Mouse (Mus musculus): ENCODE results near the gene Vmn1r171. TPM values are rescaled to one million over a fixed set of nuclear protein-coding genes. Genes with fewer than 3 reads are reported as not detected.

Gene Vmn1r171
- not detected for polyA plus RNA-seq (2015; fragmentation: Illumina TruSeq; extraction: RNeasy Lipid Tissue Mini Kit (QIAGEN cat#74804); ENCODE audit: insufficient read depth, low replicate concordance)

DNA sequence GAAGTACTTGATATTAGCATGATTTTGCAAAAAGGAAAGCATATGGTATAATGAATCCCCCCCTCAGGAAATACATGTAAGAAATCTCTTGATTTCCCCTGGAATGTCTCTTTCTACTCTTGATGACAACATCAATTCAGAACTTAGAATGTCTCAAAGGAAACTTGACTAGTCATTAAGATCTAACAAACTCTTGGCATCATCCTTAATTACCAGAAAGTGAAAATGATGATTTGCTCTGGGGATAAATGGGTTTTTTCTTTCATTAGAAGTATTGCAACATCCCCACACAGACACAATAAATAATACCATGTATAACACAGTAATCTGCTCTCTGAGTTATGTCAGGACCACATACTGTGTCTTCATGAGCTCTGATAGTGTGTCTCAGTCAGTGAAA, at the start of gene Vmn1r171:
Vmn1r171 (plus strand) TSS at position 301 of the 400 bp plus-strand sequence.

DNA sequence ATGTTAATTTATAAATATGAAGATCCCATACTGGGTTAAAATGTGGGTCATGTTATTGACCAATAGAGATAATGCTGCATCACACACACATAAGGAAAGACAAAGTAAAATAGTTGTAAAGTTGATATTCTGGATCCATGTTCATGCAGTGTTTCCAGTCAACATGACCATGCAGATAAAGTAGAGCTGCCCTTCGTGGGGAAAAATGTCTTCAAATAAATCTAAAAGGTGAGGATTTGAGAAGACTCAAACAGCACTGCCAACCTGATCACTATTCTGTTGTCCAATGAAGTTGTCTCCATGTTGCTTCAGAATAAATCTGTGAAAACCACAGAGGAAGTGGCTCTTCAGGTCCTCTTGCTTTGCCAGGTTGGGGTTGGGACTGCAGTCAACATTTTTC, 24.6 kb upstream of the Vmn1r171 start, which contains the start of gene Vmn1r170:
Vmn1r170 (plus strand) TSS at position 301 of the 400 bp plus-strand sequence.

DNA sequence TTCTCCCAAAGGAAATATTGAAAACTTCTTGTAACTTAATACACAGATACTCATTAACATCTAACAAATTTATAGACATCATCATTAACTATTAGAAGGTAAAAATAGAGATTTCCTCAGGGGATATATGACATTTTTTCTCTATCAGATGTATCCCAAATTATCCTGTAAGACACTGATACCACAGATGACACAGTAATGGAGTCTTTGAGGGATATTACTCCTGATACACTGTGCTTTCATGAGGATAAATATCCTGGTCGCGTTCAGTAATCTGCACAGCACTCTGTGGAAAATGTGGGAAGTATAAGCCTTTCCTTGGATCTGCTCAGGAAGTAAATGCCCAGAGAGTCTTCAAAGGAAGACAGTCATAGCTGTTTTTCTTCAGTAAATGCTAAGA, 27.5 kb downstream of the Vmn1r171 start, which contains the start of gene Vmn1r172:
Vmn1r172 (plus strand) TSS at position 301 of the 400 bp plus-strand sequence.

Other genes with a start within 250 kb of the Vmn1r171 start
- gene Nlrp5, start 244.8 kb upstream of the Vmn1r171 start, polyA plus RNA-seq (2015; fragmentation: Illumina TruSeq; extraction: RNeasy Lipid Tissue Mini Kit (QIAGEN cat#74804); ENCODE audit: insufficient read depth, low replicate concordance) = not detected
- gene Vmn1r167, start 123.5 kb upstream of the Vmn1r171 start, polyA plus RNA-seq (2015; fragmentation: Illumina TruSeq; extraction: RNeasy Lipid Tissue Mini Kit (QIAGEN cat#74804); ENCODE audit: insufficient read depth, low replicate concordance) = not detected
- gene Vmn1r168, start 91.0 kb upstream of the Vmn1r171 start, polyA plus RNA-seq (2015; fragmentation: Illumina TruSeq; extraction: RNeasy Lipid Tissue Mini Kit (QIAGEN cat#74804); ENCODE audit: insufficient read depth, low replicate concordance) = not detected
- gene Vmn1r169, start 55.2 kb upstream of the Vmn1r171 start, polyA plus RNA-seq (2015; fragmentation: Illumina TruSeq; extraction: RNeasy Lipid Tissue Mini Kit (QIAGEN cat#74804); ENCODE audit: insufficient read depth, low replicate concordance) = not detected
- not detected for gene Vmn1r170, start 24.5 kb upstream of the Vmn1r171 start, polyA plus RNA-seq (2015; fragmentation: Illumina TruSeq; extraction: RNeasy Lipid Tissue Mini Kit (QIAGEN cat#74804); ENCODE audit: insufficient read depth, low replicate concordance)
- not detected for gene Vmn1r172, start 27.6 kb downstream of the Vmn1r171 start, polyA plus RNA-seq (2015; fragmentation: Illumina TruSeq; extraction: RNeasy Lipid Tissue Mini Kit (QIAGEN cat#74804); ENCODE audit: insufficient read depth, low replicate concordance)
- gene Vmn1r173, start 70.0 kb downstream of the Vmn1r171 start, polyA plus RNA-seq (2015; fragmentation: Illumina TruSeq; extraction: RNeasy Lipid Tissue Mini Kit (QIAGEN cat#74804); ENCODE audit: insufficient read depth, low replicate concordance) = not detected
- not detected for gene Vmn1r174, start 121.5 kb downstream of the Vmn1r171 start, polyA plus RNA-seq (2015; fragmentation: Illumina TruSeq; extraction: RNeasy Lipid Tissue Mini Kit (QIAGEN cat#74804); ENCODE audit: insufficient read depth, low replicate concordance)
- gene Vmn1r175, start 179.9 kb downstream of the Vmn1r171 start, polyA plus RNA-seq (2015; fragmentation: Illumina TruSeq; extraction: RNeasy Lipid Tissue Mini Kit (QIAGEN cat#74804); ENCODE audit: insufficient read depth, low replicate concordance) = not detected
- gene Vmn1r176, start 206.7 kb downstream of the Vmn1r171 start, polyA plus RNA-seq (2015; fragmentation: Illumina TruSeq; extraction: RNeasy Lipid Tissue Mini Kit (QIAGEN cat#74804); ENCODE audit: insufficient read depth, low replicate concordance) = not detected
- gene Vmn1r177, start 235.7 kb downstream of the Vmn1r171 start, polyA plus RNA-seq (2015; fragmentation: Illumina TruSeq; extraction: RNeasy Lipid Tissue Mini Kit (QIAGEN cat#74804); ENCODE audit: insufficient read depth, low replicate concordance) = not detected